Mouse (Mus musculus) c-Kit-negative CD71-positive TER-119-positive erythroid progenitor cells, embryonic 14.5 days (primary cell): ENCODE data around the gene Map3k15.

ENCODE experiments used
- DNase-seq: peaks from one replicate; pipeline ENCODE4 v3.0.0-alpha.2; 2013; ENCODE audit warnings: low read depth, low spot score

Gene Map3k15

DNA sequence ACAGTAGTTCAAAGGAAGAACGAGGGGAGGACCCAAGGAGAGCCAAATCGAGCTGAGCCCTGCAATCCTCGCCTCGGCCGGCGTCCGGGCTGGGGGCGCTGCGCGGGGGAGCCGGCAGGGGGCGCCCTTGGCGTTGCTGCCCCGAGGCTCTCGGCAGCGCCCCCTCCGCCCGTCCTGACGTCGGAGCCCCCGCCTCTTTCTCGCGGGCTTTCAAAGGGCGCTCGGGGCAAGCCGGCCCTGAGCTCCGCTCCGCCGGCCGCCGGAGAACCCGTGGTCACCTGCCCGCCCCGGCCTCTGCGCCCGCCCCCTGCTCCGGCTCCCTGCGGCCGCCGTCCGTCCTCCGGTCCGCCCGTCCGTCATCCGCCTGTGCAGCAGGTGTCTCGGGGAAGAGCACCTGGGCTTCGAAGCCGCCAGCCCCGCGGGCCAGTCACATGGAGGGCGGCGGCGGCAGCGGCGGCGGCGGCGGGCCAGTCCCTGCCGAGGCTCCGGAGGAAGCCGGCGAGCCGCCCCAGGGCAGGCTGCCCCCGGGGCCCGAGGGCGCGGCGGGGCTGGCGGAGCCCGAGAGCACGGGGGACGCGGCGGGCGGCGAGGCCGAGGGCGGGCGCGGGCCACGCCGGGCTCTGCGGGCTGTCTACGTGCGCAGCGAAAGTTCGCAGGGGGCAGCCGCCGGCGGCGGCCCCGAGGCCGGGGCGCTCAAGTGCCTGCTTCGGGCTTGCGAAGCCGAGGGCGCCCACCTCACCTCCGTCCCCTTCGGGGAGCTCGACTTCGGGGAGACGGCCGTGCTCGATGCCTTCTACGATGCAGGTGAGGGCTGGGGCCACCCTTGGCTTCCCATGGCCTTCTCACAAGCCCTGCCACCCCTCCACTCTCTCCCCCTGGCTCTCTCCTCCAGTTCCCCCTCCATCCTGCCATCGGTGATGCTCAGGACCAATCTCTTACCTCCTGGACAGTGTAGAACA, at the start of gene Map3k15:
Gene Map3k15, plus strand, starts transcription at position 432 of the 959 bp plus-strand sequence.
- no peak for DNase-seq

DNA sequence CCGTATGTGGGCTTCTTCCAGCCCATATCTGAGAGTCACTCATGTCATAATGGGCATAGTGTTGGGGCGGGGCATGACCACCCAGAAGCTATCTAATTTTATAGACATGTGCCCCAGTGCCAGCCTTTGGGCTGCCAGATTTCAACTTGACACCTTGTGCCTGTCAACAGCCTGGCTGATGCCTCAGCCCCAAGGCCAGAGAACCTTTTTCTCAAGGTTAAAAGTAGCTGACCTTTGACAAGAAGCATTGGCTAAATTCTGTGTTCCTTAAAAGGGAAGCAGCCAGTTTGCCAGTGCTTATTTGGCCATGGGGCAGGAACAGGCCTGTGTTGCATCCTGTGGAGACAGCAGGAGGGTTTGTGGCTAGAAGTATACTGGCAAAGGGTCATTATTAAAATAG, 45.7 kb upstream of the Map3k15 start:
- DNase-seq: no peak

- no peak for DNase-seq
Measured at GRCm38 (mm10) chrX:159943586-159943985, 44.6 kb upstream of the Map3k15 start.

GRCm38 (mm10) chrX:159953546-159954429, 34.4 kb upstream of the Map3k15 start:
- no peak for DNase-seq

DNA sequence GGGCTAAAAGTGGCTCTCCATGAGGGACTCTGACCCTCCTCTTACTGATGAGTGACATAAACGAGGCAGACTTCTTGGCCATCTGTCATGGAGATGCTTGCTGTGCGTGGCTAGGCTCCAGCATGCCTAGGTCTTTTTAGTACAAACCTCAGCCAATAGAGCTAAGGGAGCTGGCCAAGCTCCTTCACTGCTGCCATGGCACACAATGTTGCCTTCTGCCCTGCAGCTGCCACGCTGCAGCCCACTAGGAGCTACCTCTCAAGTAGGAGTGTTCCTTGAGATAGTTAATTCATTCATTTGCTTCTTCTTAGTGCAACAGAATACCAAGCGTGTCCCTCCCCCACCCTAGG, 33.8 kb upstream of the Map3k15 start:
- DNase-seq: no peak

- no peak for DNase-seq
Measured at GRCm38 (mm10) chrX:159955433-159955832, 32.8 kb upstream of the Map3k15 start.

DNA sequence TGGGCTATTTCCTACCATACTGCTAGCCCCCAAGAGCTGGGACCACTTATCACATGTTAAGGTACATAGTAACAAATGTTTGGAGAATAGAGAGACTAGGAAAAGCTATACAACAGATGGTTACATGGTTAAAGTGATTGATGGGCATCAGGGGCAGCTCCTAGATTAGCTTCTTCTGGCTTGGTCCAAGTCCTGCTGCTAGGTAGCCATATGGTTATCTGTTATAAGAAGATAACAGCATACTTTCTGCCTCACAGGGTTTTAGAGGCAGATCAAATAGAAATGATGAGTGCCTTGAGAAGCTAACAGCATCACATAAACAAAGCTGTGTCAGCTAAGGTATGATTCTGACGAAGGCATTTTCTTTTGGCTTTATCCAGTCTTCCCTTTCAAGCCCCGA, 26.8 kb upstream of the Map3k15 start:
- DNase-seq: no peak

- DNase-seq: peak; percentile 3
Measured at GRCm38 (mm10) chrX:159963273-159963672, 25.0 kb upstream of the Map3k15 start.

DNA sequence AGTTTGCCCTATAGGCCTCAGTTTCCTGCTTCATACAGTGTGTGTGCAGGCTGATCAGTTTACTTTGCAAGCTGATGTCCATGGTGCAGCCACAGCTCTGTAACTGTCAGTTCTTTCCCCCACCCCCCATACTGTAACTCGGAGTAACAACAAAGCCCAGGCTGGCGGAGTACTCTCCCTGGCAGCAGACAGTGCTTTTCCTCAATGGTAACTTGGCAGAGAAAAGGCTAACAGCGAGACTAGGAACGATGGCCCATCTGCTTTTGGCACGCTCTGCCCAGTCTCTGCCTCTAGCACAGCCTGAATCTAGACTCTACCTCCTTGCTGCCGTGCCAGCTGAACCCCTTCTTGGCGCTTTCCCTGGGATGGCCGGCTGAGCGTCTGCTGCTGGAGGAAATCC, 24.3 kb upstream of the Map3k15 start:
- DNase-seq: no peak

GRCm38 (mm10) chrX:159969025-159969424, 19.2 kb upstream of the Map3k15 start:
- no peak for DNase-seq

DNA sequence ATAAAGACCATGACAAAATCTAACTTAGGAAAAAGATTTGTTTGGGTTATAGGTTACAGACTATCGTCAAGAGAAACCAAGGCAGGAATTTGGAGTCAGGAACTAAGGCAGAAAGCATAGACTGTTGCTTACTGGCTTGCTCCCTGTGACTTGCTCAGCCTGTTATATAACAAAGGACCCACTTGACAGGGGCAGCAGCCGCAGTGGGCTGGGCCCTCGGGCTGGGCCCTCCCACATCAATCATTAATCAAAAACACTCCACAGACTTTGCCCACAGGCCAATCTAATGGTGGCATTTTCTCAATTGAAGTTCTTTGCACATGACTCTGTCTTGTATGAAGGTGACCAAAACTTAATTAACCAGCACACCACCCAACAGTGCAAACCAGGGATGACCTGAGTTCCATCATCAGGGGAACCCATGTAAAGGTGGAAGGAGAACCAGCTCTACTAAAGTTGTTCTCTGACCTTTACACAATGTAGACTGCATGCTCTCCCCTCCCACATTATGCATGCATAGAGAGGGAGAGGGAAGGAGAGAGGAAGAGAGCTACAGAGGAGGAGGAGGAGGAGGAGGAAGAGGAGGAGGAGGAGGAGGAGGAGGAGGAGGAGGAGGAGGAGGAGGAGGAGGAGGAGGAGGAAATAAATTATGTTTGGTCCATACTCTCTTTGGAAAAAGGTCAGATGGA, 17.0 kb upstream of the Map3k15 start:
- no peak for DNase-seq

DNA sequence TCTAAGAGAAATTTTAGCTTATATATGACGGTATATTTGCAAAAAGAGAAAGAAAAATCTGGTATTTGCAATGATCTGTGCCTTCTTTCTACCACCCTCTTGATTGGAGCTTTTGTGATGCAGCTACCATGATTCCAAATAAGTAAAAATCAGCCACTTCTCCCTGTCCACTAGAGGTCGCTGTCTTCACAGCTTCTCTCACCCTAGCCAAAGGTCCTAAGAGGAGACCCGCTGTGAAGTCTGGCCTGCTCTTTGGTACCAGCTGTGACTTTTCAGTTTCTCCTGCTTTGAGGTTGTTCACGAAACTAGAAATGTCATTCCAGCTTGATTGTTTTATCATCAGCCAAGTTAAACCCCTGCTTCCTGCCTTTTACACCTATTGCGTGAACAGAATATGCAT, 14.5 kb upstream of the Map3k15 start:
- peak; percentile 13 for DNase-seq

DNA sequence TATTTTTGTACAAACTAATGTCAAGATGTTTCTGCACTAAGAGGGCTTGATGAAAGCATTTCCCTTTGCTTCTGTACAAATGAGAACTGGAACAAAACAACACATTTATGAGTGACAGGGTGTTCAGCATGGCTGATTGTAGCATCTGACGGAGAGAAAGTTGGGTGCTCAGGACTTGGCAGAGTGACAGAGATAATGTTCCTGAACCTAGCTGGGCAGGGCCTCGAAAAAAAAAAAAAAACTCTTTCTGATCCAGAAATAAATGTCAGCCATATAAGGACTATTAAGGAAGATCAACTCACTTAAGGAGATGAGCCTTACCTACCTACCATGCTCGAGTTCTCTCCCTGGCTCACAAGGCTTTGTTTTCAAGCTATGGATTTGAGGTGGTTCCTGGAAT, 12.0 kb upstream of the Map3k15 start:
- DNase-seq: no peak

DNA sequence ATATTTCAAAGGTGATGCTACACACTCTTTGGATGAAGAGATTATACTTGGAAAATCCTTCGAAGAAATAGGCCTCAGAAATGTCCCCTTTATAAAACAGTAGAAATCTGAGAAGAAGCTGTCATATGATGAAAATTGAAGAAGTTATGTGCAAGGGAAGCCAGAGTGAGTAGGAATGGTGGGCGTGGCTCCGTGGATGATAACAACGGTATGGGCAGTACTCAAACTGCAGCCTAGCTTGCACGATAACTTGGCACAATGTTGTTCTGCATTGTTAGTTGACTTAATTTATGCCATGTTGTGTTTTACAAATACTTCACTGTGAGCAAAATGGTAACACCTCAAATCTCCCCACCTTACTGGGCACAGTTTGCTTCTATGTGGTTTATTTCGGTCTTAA, 7.6 kb downstream of the Map3k15 start:
- no peak for DNase-seq

GRCm38 (mm10) chrX:160053306-160053705, 65.1 kb downstream of the Map3k15 start:
- DNase-seq: no peak

GRCm38 (mm10) chrX:160054643-160055042, 66.4 kb downstream of the Map3k15 start:
- DNase-seq: no peak

DNA sequence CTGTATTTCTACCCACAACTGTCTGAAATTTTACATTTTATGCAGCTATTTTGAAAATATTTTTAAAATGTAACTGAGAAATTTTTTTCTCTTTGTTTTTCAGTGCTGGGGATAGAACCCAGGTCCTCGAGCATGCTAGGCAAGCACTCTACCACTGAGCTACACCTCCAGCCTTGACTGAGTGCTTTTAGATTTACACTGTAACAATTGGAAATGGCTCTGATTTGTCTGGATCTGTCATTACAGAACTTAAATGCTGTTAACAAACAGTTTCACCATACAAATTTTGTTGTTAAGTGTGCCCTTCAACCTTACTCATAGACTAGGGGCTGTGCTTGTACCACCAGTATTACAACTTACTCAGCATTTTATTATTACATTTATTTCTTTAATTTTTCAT, 103.7 kb downstream of the Map3k15 start:
- no peak for DNase-seq

GRCm38 (mm10) chrX:160107817-160108216, 119.6 kb downstream of the Map3k15 start:
- DNase-seq: no peak

DNA sequence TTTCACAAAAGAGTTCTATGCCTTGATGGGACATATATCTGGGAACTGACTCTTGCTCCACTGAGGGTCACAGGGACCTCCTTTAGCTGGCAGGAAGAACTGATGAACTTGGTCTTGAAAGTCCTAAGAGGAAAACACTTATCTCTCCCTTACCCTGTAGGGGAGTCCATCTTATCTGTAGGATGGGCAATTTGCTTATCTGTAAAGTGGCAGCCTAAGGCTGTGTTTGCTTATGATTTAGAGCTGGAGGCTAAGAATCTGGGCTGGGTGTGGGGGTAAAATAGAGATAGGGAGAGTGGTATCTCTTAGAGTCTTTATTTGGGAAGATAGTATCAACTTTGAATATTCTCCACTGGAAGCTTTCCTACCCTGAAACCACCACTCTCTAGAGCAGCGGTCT, 125.5 kb downstream of the Map3k15 start:
- DNase-seq: no peak

DNA sequence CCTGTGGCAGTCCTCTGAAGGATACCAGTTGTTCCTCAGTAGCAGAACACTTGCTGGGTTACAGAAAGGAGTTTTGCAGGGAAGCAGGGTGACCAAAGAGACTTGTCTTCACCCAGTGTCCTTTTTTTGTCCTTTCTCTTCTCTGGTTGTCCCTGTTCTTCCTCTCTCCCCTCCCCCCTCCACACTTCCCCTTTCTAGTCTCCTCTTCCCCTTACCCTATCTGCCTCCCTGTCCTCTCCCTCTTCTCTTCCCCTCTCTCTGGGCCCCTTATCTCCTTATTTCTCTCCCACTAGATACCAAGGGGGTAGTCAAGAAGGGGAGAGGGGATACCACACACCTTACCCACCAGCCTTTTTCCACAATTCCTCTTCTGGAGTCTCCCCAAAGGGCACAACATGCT, 127.8 kb downstream of the Map3k15 start:
- no peak for DNase-seq

GRCm38 (mm10) chrX:160116658-160117057, 128.4 kb downstream of the Map3k15 start:
- DNase-seq: no peak
